Comparison of ENCODE assay signal across 12 mouse cellular contexts in the genomic region with DNA sequence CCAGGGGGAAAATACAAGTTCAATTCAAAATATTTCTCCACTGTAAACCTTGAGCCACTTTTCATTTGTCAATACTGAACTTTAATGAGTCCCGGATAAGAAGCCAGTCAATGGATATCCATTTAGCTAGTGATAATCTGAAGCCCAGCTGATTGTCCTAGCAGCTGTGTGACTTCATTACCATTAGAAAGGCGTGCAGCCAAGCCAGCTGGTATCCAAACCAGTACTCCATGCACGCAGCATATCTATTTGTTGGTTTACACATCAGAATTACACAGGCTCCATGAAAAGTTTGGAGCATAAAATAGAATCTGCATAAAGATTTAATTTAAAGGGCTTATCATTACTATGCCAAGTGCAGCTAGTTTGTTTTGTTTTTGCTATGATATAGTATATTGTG.
DNase-seq lines count a peak whose midpoint lies in the region; ATAC-seq and TF ChIP-seq lines count a peak whose summit lies in the region.
"Had no signal": no experiment of that assay in that cellular context is flagged by ENCODE, and none has a peak within 500 bp of the region (broad histone marks: within the 10 kb centered on the region; RNA-seq: fewer than 3 reads in every experiment).

No protein-coding gene starts in this region.

- ATAC-seq in forebrain, embryonic 11.5 days (replicated peaks; ENCODE audit: low FRiP score): peak; percentile 90
- ATAC-seq in hindbrain, embryonic 14.5 days (ENCODE audit: low FRiP score): peak; percentile 68; the same call in 1 of the 2 replicates
- no peak for ATAC-seq in midbrain, postnatal 0 days (ENCODE audit: low FRiP score)

- no peak overlapping the region for H3K4me3 ChIP-seq in forebrain, embryonic 11.5 days (ENCODE audit: low read depth, low read length)
- H3K4me3 ChIP-seq in forebrain, embryonic 10.5 days: no peak overlapping the region
- H3K4me3 ChIP-seq in hindbrain, embryonic 14.5 days (replicated peaks; ENCODE audit: low read length): no peak overlapping the region
- H3K4me3 ChIP-seq in midbrain, postnatal 0 days (ENCODE audit: low read depth, low read length): no peak overlapping the region
- no peak overlapping the region for H3K4me3 ChIP-seq in kidney, adult 2 months (ENCODE audit: insufficient read depth, low read depth, low read length)
- H3K4me3 ChIP-seq: heart, embryonic 15.5 days; limb, embryonic 12.5 days had no signal

- no peaks in the 10 kb centered on the region for H3K9me3 ChIP-seq in forebrain, embryonic 11.5 days (ENCODE audit: control insufficient read depth, low read length)
- no peaks in the 10 kb centered on the region for H3K9me3 ChIP-seq in forebrain, embryonic 10.5 days
- no peaks in the 10 kb centered on the region for H3K9me3 ChIP-seq in hindbrain, embryonic 14.5 days (ENCODE audit: control insufficient read depth, low read length)
- H3K9me3 ChIP-seq in midbrain, postnatal 0 days (ENCODE audit: low read length): no peaks in the 10 kb centered on the region
- H3K9me3 ChIP-seq: heart, embryonic 15.5 days; limb, embryonic 12.5 days had no signal

- no peak overlapping the region for H3K27ac ChIP-seq in forebrain, embryonic 11.5 days (ENCODE audit: low read depth, low read length)
- no peak overlapping the region for H3K27ac ChIP-seq in forebrain, embryonic 10.5 days
- H3K27ac ChIP-seq in hindbrain, embryonic 14.5 days: no peak overlapping the region
- H3K27ac ChIP-seq in midbrain, postnatal 0 days (ENCODE audit: low read depth, low read length): no peak overlapping the region
- no peak overlapping the region for H3K27ac ChIP-seq in kidney, adult 2 months (ENCODE audit: insufficient read depth, low read depth, low read length)
- H3K27ac ChIP-seq: heart, embryonic 15.5 days; limb, embryonic 12.5 days had no signal

- no peaks in the 10 kb centered on the region for H3K27me3 ChIP-seq in forebrain, embryonic 11.5 days (ENCODE audit: control insufficient read depth, insufficient read depth, low read length)
- H3K27me3 ChIP-seq in forebrain, embryonic 10.5 days (ENCODE audit: poor library complexity, severe bottlenecking): no peaks in the 10 kb centered on the region
- H3K27me3 ChIP-seq in hindbrain, embryonic 14.5 days (ENCODE audit: control insufficient read depth, insufficient read depth, low read length): no peaks in the 10 kb centered on the region
- no peaks in the 10 kb centered on the region for H3K27me3 ChIP-seq in midbrain, postnatal 0 days (ENCODE audit: insufficient read depth, low read length)
- H3K27me3 ChIP-seq in kidney, adult 2 months (replicated peaks; ENCODE audit: control insufficient read depth, insufficient read depth, low read length): no peaks in the 10 kb centered on the region
- H3K27me3 ChIP-seq: heart, embryonic 15.5 days; limb, embryonic 12.5 days had no signal

- no peak for TF ChIP-seq CTCF in midbrain, postnatal 0 days (IDR thresholded peaks at IDR 0.05)
- no peak for TF ChIP-seq CTCF in kidney, adult 2 months (conservative IDR thresholded peaks at IDR 0.05; ENCODE audit: insufficient read depth, insufficient read length, low read depth, low read length)

- no peaks in the 10 kb centered on the region for H3K36me3 ChIP-seq in forebrain, embryonic 11.5 days (ENCODE audit: control insufficient read depth, insufficient read depth, low read length)
- no peaks in the 10 kb centered on the region for H3K36me3 ChIP-seq in forebrain, embryonic 10.5 days (replicated peaks)
- H3K36me3 ChIP-seq in hindbrain, embryonic 14.5 days (replicated peaks; ENCODE audit: control insufficient read depth, insufficient read depth): no peaks in the 10 kb centered on the region
- no peaks in the 10 kb centered on the region for H3K36me3 ChIP-seq in midbrain, postnatal 0 days (ENCODE audit: insufficient read depth, low read length)
- H3K36me3 ChIP-seq in kidney, adult 2 months (ENCODE audit: control insufficient read depth, insufficient read depth, low read length): no peaks in the 10 kb centered on the region
- H3K36me3 ChIP-seq: heart, embryonic 15.5 days; limb, embryonic 12.5 days had no signal

- peak; percentile 52 for DNase-seq in forebrain, embryonic 11.5 days (ENCODE audit: low spot score)
- no peak for DNase-seq in forebrain, embryonic 10.5 days (ENCODE audit: extremely low spot score, low spot score)
- DNase-seq in embryo, embryonic 10.5 days (ENCODE audit: low spot score): peak; percentile 45
- DNase-seq in hindbrain, embryonic 14.5 days (ENCODE audit: low spot score): peak; percentile 54
- peak; percentile 39 for DNase-seq in midbrain, postnatal 0 days (ENCODE audit: low spot score)
- no peak for DNase-seq in kidney, adult 2 months
- DNase-seq in right cerebral cortex, postnatal 25 days: no peak
- DNase-seq in adrenal gland, adult (ENCODE audit: inconsistent age in 2 of 2, low spot score in 1 of 2): no peak
- DNase-seq: adrenal gland, postnatal 14 days; kidney, postnatal 14 days had no signal

- H3K4me2 ChIP-seq in forebrain, embryonic 11.5 days (ENCODE audit: low read depth, low read length, severe bottlenecking): no peak overlapping the region
- no peak overlapping the region for H3K4me2 ChIP-seq in hindbrain, embryonic 14.5 days (replicated peaks)
- no peak overlapping the region for H3K4me2 ChIP-seq in midbrain, postnatal 0 days (ENCODE audit: low read depth, low read length, poor library complexity, severe bottlenecking)
- H3K4me2 ChIP-seq: heart, embryonic 15.5 days; limb, embryonic 12.5 days had no signal

- 31% methylated on average over 3 of the region's 3 CpGs for WGBS in forebrain, embryonic 11.5 days
- 59% methylated on average over 3 of the region's 3 CpGs for WGBS in forebrain, embryonic 10.5 days
- 10% methylated on average over 3 of the region's 3 CpGs for WGBS in hindbrain, embryonic 14.5 days
- 9% methylated on average over 3 of the region's 3 CpGs for WGBS in midbrain, postnatal 0 days
- WGBS in kidney, adult 2 months: 76% methylated on average over 3 of the region's 3 CpGs

- TF ChIP-seq POLR2A in kidney, adult 2 months (IDR thresholded peaks at IDR 0.05; ENCODE audit: low read depth, low read length): no peak

- H3K4me1 ChIP-seq in forebrain, embryonic 11.5 days (replicated peaks; ENCODE audit: control insufficient read depth, insufficient read depth, low read length): no peaks in the 10 kb centered on the region; the same call in 1 of the 2 replicates
- H3K4me1 ChIP-seq in forebrain, embryonic 10.5 days: peaks cover 9% of the 10 kb centered on the region; the same call in 1 of the 2 replicates
- H3K4me1 ChIP-seq in hindbrain, embryonic 14.5 days (replicated peaks; ENCODE audit: control insufficient read depth, insufficient read depth, low read length): no peaks in the 10 kb centered on the region
- no peaks in the 10 kb centered on the region for H3K4me1 ChIP-seq in midbrain, postnatal 0 days (ENCODE audit: insufficient read depth, low read length)
- no peaks in the 10 kb centered on the region for H3K4me1 ChIP-seq in kidney, adult 2 months (ENCODE audit: control insufficient read depth, insufficient read depth, low read length)
- H3K4me1 ChIP-seq: heart, embryonic 15.5 days; limb, embryonic 12.5 days had no signal

- H3K9ac ChIP-seq in forebrain, embryonic 11.5 days (ENCODE audit: low read length): no peak overlapping the region
- H3K9ac ChIP-seq in hindbrain, embryonic 14.5 days: no peak overlapping the region
- no peak overlapping the region for H3K9ac ChIP-seq in midbrain, postnatal 0 days (replicated peaks; ENCODE audit: low read length, poor library complexity, severe bottlenecking)
- H3K9ac ChIP-seq: heart, embryonic 15.5 days; limb, embryonic 12.5 days had no signal

Comparison
In these comparisons a context has a peak if more than half of its experiments do, and no peak if none do; other contexts are left out.
1. DNase-seq: peak in forebrain, embryonic 11.5 days (single experiment), embryo, embryonic 10.5 days (single experiment), hindbrain, embryonic 14.5 days (single experiment) and midbrain, postnatal 0 days (single experiment); none in forebrain, embryonic 10.5 days (single experiment), kidney, adult 2 months (single experiment), right cerebral cortex, postnatal 25 days (single experiment) and adrenal gland, adult (0 of 2).